Mouse (Mus musculus) urinary bladder, postnatal 10 days (tissue): ENCODE measurements around the gene Il17rb.

Source experiments
- DNase-seq: peaks from one replicate; pipeline ENCODE4 v3.0.0; 2022; ENCODE audit warnings: low spot score

The Il17rb gene

DNA sequence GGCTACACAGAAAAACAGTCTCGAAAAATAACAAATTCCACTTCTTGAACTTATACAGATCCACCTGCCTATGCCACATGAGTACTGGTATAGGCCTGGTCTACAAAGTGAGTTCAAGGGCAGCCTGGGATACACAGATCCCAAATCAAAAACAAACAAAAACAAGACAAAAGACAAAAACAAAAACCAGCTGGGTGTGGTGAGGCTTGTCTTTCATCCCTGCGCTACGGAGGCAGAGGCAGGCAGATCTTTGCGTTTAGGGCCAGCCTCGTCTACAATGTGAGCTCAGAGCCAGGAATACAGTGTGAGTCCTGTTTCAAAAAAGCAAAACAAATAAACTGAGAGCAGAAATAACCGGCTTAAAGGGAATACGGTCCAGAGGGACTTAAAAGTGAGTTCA lies 41.1 kb downstream of the Il17rb start:
- no peak for DNase-seq

DNA sequence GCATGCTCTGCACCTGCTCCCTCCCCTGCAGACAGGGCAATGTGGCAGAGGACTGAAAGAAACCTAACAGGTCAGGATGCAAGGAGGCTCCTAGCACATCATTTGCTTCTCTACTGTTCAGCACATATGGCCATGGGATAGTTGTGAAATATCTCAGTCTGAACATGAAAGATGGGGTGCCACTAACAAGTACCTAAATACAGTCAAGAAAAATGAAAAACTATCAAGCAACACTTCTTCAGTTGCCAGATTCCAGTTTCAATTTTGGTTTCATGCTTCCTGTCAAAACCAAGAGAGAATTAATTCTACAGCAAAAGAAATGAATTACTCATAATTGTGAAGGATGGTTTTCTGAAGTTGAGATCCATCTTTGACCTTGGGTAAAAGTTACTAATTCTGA lies 51.3 kb downstream of the Il17rb start:
- no peak for DNase-seq

GRCm38 (mm10) chr14:29950805-29951204 lies 57.9 kb downstream of the Il17rb start:
- DNase-seq: no peak

GRCm38 (mm10) chr14:29946761-29947309 lies 61.9 kb downstream of the Il17rb start:
- no peak for DNase-seq
